Mouse (Mus musculus): Measurements from ENCODE around the gene Rundc3b.

Gene Rundc3b

GRCm38 (mm10) chr5:8622596-8623231, at the start of gene Rundc3b:
Rundc3b (minus strand) TSS chr5:8622952.
- DNase-seq (ENCODE audit: low spot score in 2 of 2): peak; percentile 75 to 86

- no peak for DNase-seq (ENCODE audit: low spot score in 2 of 2)
These were observed 46.9 kb upstream of the Rundc3b start for GRCm38 (mm10) chr5:8669606-8670005.

GRCm38 (mm10) chr5:8667758-8668474, 45.2 kb upstream of the Rundc3b start:
- DNase-seq (ENCODE audit: low spot score in 2 of 2): no peak

- DNase-seq (ENCODE audit: low spot score in 2 of 2): no peak
These were observed 41.9 kb upstream of the Rundc3b start for GRCm38 (mm10) chr5:8664678-8665077.

GRCm38 (mm10) chr5:8660738-8661151, 38.0 kb upstream of the Rundc3b start:
- DNase-seq (ENCODE audit: low spot score in 2 of 2): no peak

- peak in 1 of 2 experiments; percentile 5 for DNase-seq (ENCODE audit: low spot score in 2 of 2)
These were observed 37.4 kb upstream of the Rundc3b start, which contains the start of gene Abcb1a for GRCm38 (mm10) chr5:8659911-8660737. Abcb1a (plus strand) TSS chr5:8660077.

GRCm38 (mm10) chr5:8652085-8652484, 29.3 kb upstream of the Rundc3b start:
- DNase-seq (ENCODE audit: low spot score in 2 of 2): no peak

GRCm38 (mm10) chr5:8648774-8649173, 26.0 kb upstream of the Rundc3b start:
- DNase-seq (ENCODE audit: low spot score in 2 of 2): no peak

- no peak for DNase-seq (ENCODE audit: low spot score in 2 of 2)
These were observed 25.5 kb upstream of the Rundc3b start for GRCm38 (mm10) chr5:8648300-8648699.

- no peak for DNase-seq (ENCODE audit: low spot score in 2 of 2)
These were observed 11.8 kb upstream of the Rundc3b start for GRCm38 (mm10) chr5:8634489-8634975.

GRCm38 (mm10) chr5:8632901-8633300, 10.1 kb upstream of the Rundc3b start:
- no peak for DNase-seq (ENCODE audit: low spot score in 2 of 2)

GRCm38 (mm10) chr5:8622071-8622595, 619 bp downstream of the Rundc3b start:
- DNase-seq (ENCODE audit: low spot score in 2 of 2): peak; percentile 31 to 54

- no peak for DNase-seq (ENCODE audit: low spot score in 2 of 2)
These were observed 51.6 kb downstream of the Rundc3b start for GRCm38 (mm10) chr5:8571118-8571517.

- DNase-seq (ENCODE audit: low spot score in 2 of 2): no peak
These were observed 55.9 kb downstream of the Rundc3b start for GRCm38 (mm10) chr5:8566867-8567266.

GRCm38 (mm10) chr5:8544512-8544911, 78.2 kb downstream of the Rundc3b start:
- no peak for DNase-seq (ENCODE audit: low spot score in 2 of 2)

GRCm38 (mm10) chr5:8542631-8543207, 80.0 kb downstream of the Rundc3b start:
- no peak for DNase-seq (ENCODE audit: low spot score in 2 of 2)

- no peak for DNase-seq (ENCODE audit: low spot score in 2 of 2)
These were observed 81.3 kb downstream of the Rundc3b start for GRCm38 (mm10) chr5:8541120-8542117.

GRCm38 (mm10) chr5:8519006-8519405, 103.7 kb downstream of the Rundc3b start:
- no peak for DNase-seq (ENCODE audit: low spot score in 2 of 2)

GRCm38 (mm10) chr5:8491778-8492177, 131.0 kb downstream of the Rundc3b start:
- DNase-seq (ENCODE audit: low spot score in 2 of 2): no peak

- no peak for DNase-seq (ENCODE audit: low spot score in 2 of 2)
These were observed 133.2 kb downstream of the Rundc3b start for GRCm38 (mm10) chr5:8489471-8490110.

All from frontal cortex, postnatal 25 days (tissue).